Mouse (Mus musculus): ENCODE data around the gene Fbxw4. TPM values are rescaled to one million over a fixed set of nuclear protein-coding genes. Genes with fewer than 3 reads are reported as not detected.

Fbxw4 gene
- polyA plus RNA-seq, 1 experiment from 2014 or later = 3.5 TPM

GRCm38 (mm10) chr19:45628649-45629048 lies 31.5 kb downstream of the Fbxw4 start:
- 71% methylated on average over 6 of the region's 6 CpGs for WGBS
- Histone ChIP-seq H3K36me3 (peaks cover 29% of the 10 kb centered on the region), H3K27me3 (no peaks in the 10 kb centered on the region)

GRCm38 (mm10) chr19:45627036-45627435 lies 33.1 kb downstream of the Fbxw4 start:
- H3K27me3 ChIP-seq = no peaks in the 10 kb centered on the region
- H3K9ac ChIP-seq = no peak overlapping the region
- no peak for ATAC-seq (replicated peaks; ENCODE audit: insufficient number of reproducible peaks, insufficient read depth, low FRiP score, low read depth)
- H3K4me2 ChIP-seq = no peak overlapping the region
- 28% methylated on average over 3 of the region's 3 CpGs for WGBS
- no peaks in the 10 kb centered on the region for H3K9me3 ChIP-seq (replicated peaks)
- peaks cover 33% of the 10 kb centered on the region for H3K36me3 ChIP-seq
- no peak overlapping the region for H3K4me3 ChIP-seq
- peaks cover 12% of the 10 kb centered on the region for H3K4me1 ChIP-seq (replicated peaks)
- H3K27ac ChIP-seq = no peak overlapping the region

More at GRCm38 (mm10) chr19:45628649-45629048, 31.5 kb downstream of the Fbxw4 start:
- Histone ChIP-seq H3K4me3 (no peak overlapping the region), H3K27ac (no peak overlapping the region), H3K4me2 (no peak overlapping the region), H3K9ac (no peak overlapping the region), H3K4me1 (replicated peaks) (peaks cover 12% of the 10 kb centered on the region), H3K9me3 (replicated peaks) (no peaks in the 10 kb centered on the region)
- ATAC-seq (replicated peaks; ENCODE audit: insufficient number of reproducible peaks, insufficient read depth, low FRiP score, low read depth) = no peak

GRCm38 (mm10) chr19:45623710-45624109 lies 36.4 kb downstream of the Fbxw4 start:
- H3K36me3 ChIP-seq = peaks cover 19% of the 10 kb centered on the region

GRCm38 (mm10) chr19:45622144-45622543 lies 38.0 kb downstream of the Fbxw4 start:
- H3K4me3 ChIP-seq = no peak overlapping the region
- ATAC-seq (replicated peaks; ENCODE audit: insufficient number of reproducible peaks, insufficient read depth, low FRiP score, low read depth) = no peak
- no peak overlapping the region for H3K9ac ChIP-seq
- no peak overlapping the region for H3K27ac ChIP-seq
- H3K27me3 ChIP-seq = no peaks in the 10 kb centered on the region
- H3K4me1 ChIP-seq (replicated peaks) = no peaks in the 10 kb centered on the region; the same call in 1 of the 2 replicates
- 69% methylated on average over 5 of the region's 5 CpGs for WGBS
- H3K4me2 ChIP-seq = no peak overlapping the region
- no peaks in the 10 kb centered on the region for H3K9me3 ChIP-seq (replicated peaks)
- H3K36me3 ChIP-seq = peaks cover 19% of the 10 kb centered on the region

More at GRCm38 (mm10) chr19:45623710-45624109, 36.4 kb downstream of the Fbxw4 start:
- no peak for ATAC-seq (replicated peaks; ENCODE audit: insufficient number of reproducible peaks, insufficient read depth, low FRiP score, low read depth)
- Histone ChIP-seq H3K4me2 (no peak overlapping the region), H3K9me3 (replicated peaks) (no peaks in the 10 kb centered on the region), H3K27ac (no peak overlapping the region), H3K9ac (no peak overlapping the region), H3K27me3 (no peaks in the 10 kb centered on the region), H3K4me3 (no peak overlapping the region), H3K4me1 (replicated peaks) (no peaks in the 10 kb centered on the region)
- 73% methylated on average over 4 of the region's 4 CpGs for WGBS

GRCm38 (mm10) chr19:45621061-45621460 lies 39.1 kb downstream of the Fbxw4 start:
- Histone ChIP-seq H3K9ac (no peak overlapping the region), H3K36me3 (peaks cover 19% of the 10 kb centered on the region), H3K4me1 (replicated peaks) (no peaks in the 10 kb centered on the region; the same call in 1 of the 2 replicates), H3K4me3 (no peak overlapping the region), H3K27me3 (no peaks in the 10 kb centered on the region), H3K4me2 (no peak overlapping the region), H3K27ac (no peak overlapping the region), H3K9me3 (replicated peaks) (no peaks in the 10 kb centered on the region)
- ATAC-seq (replicated peaks; ENCODE audit: insufficient number of reproducible peaks, insufficient read depth, low FRiP score, low read depth) = no peak
- WGBS = 61% methylated on average over 7 of the region's 7 CpGs

GRCm38 (mm10) chr19:45619744-45620501 lies 40.2 kb downstream of the Fbxw4 start:
- H3K27ac ChIP-seq = no peak overlapping the region
- 75% methylated on average over 14 of the region's 14 CpGs for WGBS
- H3K9ac ChIP-seq = no peak overlapping the region
- H3K9me3 ChIP-seq (replicated peaks) = no peaks in the 10 kb centered on the region
- H3K27me3 ChIP-seq = no peaks in the 10 kb centered on the region
- H3K4me2 ChIP-seq = no peak overlapping the region
- ATAC-seq (replicated peaks; ENCODE audit: insufficient number of reproducible peaks, insufficient read depth, low FRiP score, low read depth) = no peak
- peaks cover 14% of the 10 kb centered on the region; the same call in 1 of the 2 replicates for H3K36me3 ChIP-seq
- H3K4me1 ChIP-seq (replicated peaks) = peaks cover 6% of the 10 kb centered on the region
- H3K4me3 ChIP-seq = no peak overlapping the region

GRCm38 (mm10) chr19:45618184-45618583 lies 41.9 kb downstream of the Fbxw4 start:
- Histone ChIP-seq H3K27me3 (no peaks in the 10 kb centered on the region), H3K9ac (no peak overlapping the region), H3K27ac (no peak overlapping the region), H3K4me1 (replicated peaks) (peaks cover 8% of the 10 kb centered on the region), H3K36me3 (0 out of 2 replicates have a peak, but pooled peaks cover 3% of the 10 kb centered on the region), H3K4me2 (no peak overlapping the region), H3K4me3 (no peak overlapping the region), H3K9me3 (replicated peaks) (no peaks in the 10 kb centered on the region)
- no peak for ATAC-seq (replicated peaks; ENCODE audit: insufficient number of reproducible peaks, insufficient read depth, low FRiP score, low read depth)
- WGBS = 83% methylated on average over 6 of the region's 6 CpGs

- ATAC-seq (replicated peaks; ENCODE audit: insufficient number of reproducible peaks, insufficient read depth, low FRiP score, low read depth) = no peak
- 60% methylated on average over 7 of the region's 7 CpGs for WGBS
These were observed 43.4 kb downstream of the Fbxw4 start for GRCm38 (mm10) chr19:45616735-45617134.

GRCm38 (mm10) chr19:45616214-45616518 lies 43.9 kb downstream of the Fbxw4 start:
- Histone ChIP-seq H3K4me1 (replicated peaks) (peaks cover 8% of the 10 kb centered on the region), H3K9ac (no peak overlapping the region), H3K36me3 (no peaks in the 10 kb centered on the region), H3K27me3 (no peaks in the 10 kb centered on the region), H3K9me3 (replicated peaks) (no peaks in the 10 kb centered on the region), H3K27ac (no peak overlapping the region), H3K4me2 (no peak overlapping the region), H3K4me3 (no peak overlapping the region)
- ATAC-seq (replicated peaks; ENCODE audit: insufficient number of reproducible peaks, insufficient read depth, low FRiP score, low read depth) = no peak
- WGBS = 82% methylated on average over 4 of the region's 4 CpGs

More at GRCm38 (mm10) chr19:45616735-45617134, 43.4 kb downstream of the Fbxw4 start:
- Histone ChIP-seq H3K4me2 (no peak overlapping the region), H3K9ac (no peak overlapping the region), H3K27me3 (no peaks in the 10 kb centered on the region), H3K36me3 (no peaks in the 10 kb centered on the region), H3K9me3 (replicated peaks) (no peaks in the 10 kb centered on the region), H3K4me1 (replicated peaks) (peaks cover 8% of the 10 kb centered on the region), H3K27ac (no peak overlapping the region), H3K4me3 (no peak overlapping the region)

GRCm38 (mm10) chr19:45615415-45616213 lies 44.5 kb downstream of the Fbxw4 start:
- Histone ChIP-seq H3K36me3 (no peaks in the 10 kb centered on the region), H3K27me3 (no peaks in the 10 kb centered on the region), H3K9me3 (replicated peaks) (no peaks in the 10 kb centered on the region), H3K27ac (no peak overlapping the region), H3K4me1 (replicated peaks) (peaks cover 13% of the 10 kb centered on the region), H3K4me2 (no peak overlapping the region), H3K9ac (no peak overlapping the region), H3K4me3 (no peak overlapping the region)
- ATAC-seq (replicated peaks; ENCODE audit: insufficient number of reproducible peaks, insufficient read depth, low FRiP score, low read depth) = no peak
- WGBS = 73% methylated on average over 12 of the region's 12 CpGs

- Histone ChIP-seq H3K9me3 (replicated peaks) (no peaks in the 10 kb centered on the region), H3K36me3 (no peaks in the 10 kb centered on the region), H3K4me1 (replicated peaks) (peaks cover 13% of the 10 kb centered on the region), H3K27me3 (no peaks in the 10 kb centered on the region), H3K4me2 (no peak overlapping the region), H3K9ac (no peak overlapping the region), H3K4me3 (no peak overlapping the region), H3K27ac (no peak overlapping the region)
- no peak for ATAC-seq (replicated peaks; ENCODE audit: insufficient number of reproducible peaks, insufficient read depth, low FRiP score, low read depth)
- 49% methylated on average over 3 of the region's 3 CpGs for WGBS
These were observed 45.2 kb downstream of the Fbxw4 start for GRCm38 (mm10) chr19:45614928-45615327.
